Comparison of ENCODE assay signal across 32 mouse cellular contexts in genomic region chr2:68437920-68438319, GRCm38 (mm10). TPM values are rescaled to one million over a fixed set of nuclear protein-coding genes. Genes with fewer than 3 reads are reported as not detected.
DNase-seq lines count a peak whose midpoint lies in the region; ATAC-seq and TF ChIP-seq lines count a peak whose summit lies in the region.
"Had no signal": no experiment of that assay in that cellular context is flagged by ENCODE, and none has a peak within 500 bp of the region (broad histone marks: within the 10 kb centered on the region; RNA-seq: fewer than 3 reads in every experiment).

No protein-coding gene starts in this region.

- no peaks in the 10 kb centered on the region for H3K9me3 ChIP-seq in heart, embryonic 13.5 days
- no peaks in the 10 kb centered on the region for H3K9me3 ChIP-seq in heart, postnatal 0 days (replicated peaks; ENCODE audit: control insufficient read depth, low read length)
- no peaks in the 10 kb centered on the region for H3K9me3 ChIP-seq in intestine, postnatal 0 days (ENCODE audit: control insufficient read depth)
- H3K9me3 ChIP-seq: embryonic facial prominence, embryonic 10.5 days; embryonic facial prominence, embryonic 15.5 days; forebrain, embryonic 12.5 days; hindbrain, embryonic 10.5 days; hindbrain, embryonic 15.5 days; limb, embryonic 12.5 days; midbrain, embryonic 10.5 days; neural tube, embryonic 13.5 days had no signal

- no peak for TF ChIP-seq CTCF in heart, adult 2 months (IDR thresholded peaks at IDR 0.05)
- TF ChIP-seq CTCF in heart, postnatal 0 days (IDR thresholded peaks at IDR 0.05; ENCODE audit: low read depth): no peak
- TF ChIP-seq CTCF in intestine, postnatal 0 days (IDR thresholded peaks at IDR 0.05; ENCODE audit: low read depth): no peak

- H3K27me3 ChIP-seq in heart, embryonic 13.5 days (replicated peaks): no peaks in the 10 kb centered on the region
- no peaks in the 10 kb centered on the region for H3K27me3 ChIP-seq in heart, adult 2 months (ENCODE audit: control insufficient read depth, insufficient read depth, low read length)
- H3K27me3 ChIP-seq in heart, postnatal 0 days (ENCODE audit: control insufficient read depth, insufficient read depth, low read length): no peaks in the 10 kb centered on the region
- H3K27me3 ChIP-seq in intestine, postnatal 0 days (replicated peaks; ENCODE audit: control insufficient read depth, insufficient read depth, low read length): no peaks in the 10 kb centered on the region
- H3K27me3 ChIP-seq: embryonic facial prominence, embryonic 15.5 days; forebrain, embryonic 12.5 days; hindbrain, embryonic 15.5 days; limb, embryonic 12.5 days; neural tube, embryonic 13.5 days had no signal

- 23% methylated on average over 5 of the region's 5 CpGs for WGBS in heart, embryonic 13.5 days
- 20% methylated on average over 5 of the region's 5 CpGs for WGBS in heart, adult 2 months
- WGBS in heart, postnatal 0 days: 13% methylated on average over 5 of the region's 5 CpGs
- 40% methylated on average over 5 of the region's 5 CpGs for WGBS in intestine, postnatal 0 days

- H3K36me3 ChIP-seq in heart, embryonic 13.5 days: 0 out of 2 replicates have a peak, but pooled peaks cover 3% of the 10 kb centered on the region
- peaks cover 4% of the 10 kb centered on the region for H3K36me3 ChIP-seq in heart, adult 2 months (ENCODE audit: control insufficient read depth, insufficient read depth, low read length)
- H3K36me3 ChIP-seq in heart, postnatal 0 days (replicated peaks; ENCODE audit: control insufficient read depth, insufficient read depth, low read length): peaks cover 3% of the 10 kb centered on the region; the same call in 1 of the 2 replicates
- no peaks in the 10 kb centered on the region for H3K36me3 ChIP-seq in intestine, postnatal 0 days (ENCODE audit: control insufficient read depth, insufficient read depth)
- H3K36me3 ChIP-seq: embryonic facial prominence, embryonic 10.5 days; embryonic facial prominence, embryonic 15.5 days; forebrain, embryonic 12.5 days; hindbrain, embryonic 15.5 days; limb, embryonic 12.5 days; midbrain, embryonic 10.5 days had no signal

- peak overlapping the region; percentile 16; the same call in 1 of the 2 replicates for H3K9ac ChIP-seq in heart, embryonic 13.5 days
- no peak overlapping the region for H3K9ac ChIP-seq in heart, adult 2 months (ENCODE audit: low read depth, low read length)
- no peak overlapping the region for H3K9ac ChIP-seq in heart, postnatal 0 days (replicated peaks; ENCODE audit: low read depth, low read length)
- no peak overlapping the region for H3K9ac ChIP-seq in intestine, postnatal 0 days (ENCODE audit: low read depth, low read length)
- H3K9ac ChIP-seq: embryonic facial prominence, embryonic 15.5 days; forebrain, embryonic 12.5 days; forebrain, postnatal 0 days; hindbrain, embryonic 15.5 days; limb, embryonic 12.5 days; neural tube, embryonic 13.5 days had no signal

- peak overlapping the region; percentile 53 for H3K27ac ChIP-seq in heart, embryonic 13.5 days (replicated peaks)
- no peak overlapping the region for H3K27ac ChIP-seq in heart, adult 2 months
- H3K27ac ChIP-seq in heart, postnatal 0 days (ENCODE audit: low read depth): peak overlapping the region; percentile 30
- no peak overlapping the region for H3K27ac ChIP-seq in intestine, postnatal 0 days (ENCODE audit: low read depth, low read length)
- H3K27ac ChIP-seq: embryonic facial prominence, embryonic 10.5 days; embryonic facial prominence, embryonic 15.5 days; forebrain, embryonic 12.5 days; hindbrain, embryonic 10.5 days; hindbrain, embryonic 15.5 days; layer of hippocampus, adult 2 months; left cerebral cortex, adult 2 months; limb, embryonic 12.5 days; macrophage; midbrain, embryonic 10.5 days; neural tube, embryonic 13.5 days had no signal

- intact Hi-C loops in heart, adult 2 months (cut with DNase I): no loop called here

- no peak for TF ChIP-seq POLR2A in heart, adult 2 months (IDR thresholded peaks at IDR 0.05; ENCODE audit: insufficient read depth, low read depth, low read length)

- H3K79me2 ChIP-seq in heart, adult 2 months (replicated peaks; ENCODE audit: control insufficient read depth, insufficient read depth, low read length): no peaks in the 10 kb centered on the region

- H3K4me3 ChIP-seq in heart, embryonic 13.5 days: no peak overlapping the region
- H3K4me3 ChIP-seq in heart, adult 2 months: no peak overlapping the region
- no peak overlapping the region for H3K4me3 ChIP-seq in heart, postnatal 0 days (ENCODE audit: low read depth, low read length)
- no peak overlapping the region for H3K4me3 ChIP-seq in intestine, postnatal 0 days (ENCODE audit: low read depth, low read length)
- H3K4me3 ChIP-seq: embryonic facial prominence, embryonic 10.5 days; embryonic facial prominence, embryonic 15.5 days; forebrain, embryonic 12.5 days; hindbrain, embryonic 10.5 days; hindbrain, embryonic 15.5 days; layer of hippocampus, adult 2 months; left cerebral cortex, adult 2 months; limb, embryonic 12.5 days; midbrain, embryonic 10.5 days; myocyte; neural tube, embryonic 13.5 days had no signal

- no peak for DNase-seq in heart, adult 2 months
- DNase-seq in MEL-GATA-1-ER (ENCODE audit: extremely low read depth, low read depth): peak; percentile 10
- no peak for DNase-seq in heart, postnatal 0 days (ENCODE audit: low spot score)
- no peak for DNase-seq in ovary, postnatal 36 days (ENCODE audit: low spot score)
- DNase-seq in kidney, postnatal 10 days: no peak
- DNase-seq: adrenal gland, adult 2 months; adrenal gland, postnatal 36 days; B cell, adult 2 months; cerebellum, adult 18-20 months; cerebellum, postnatal 10 days; forebrain, postnatal 0 days; kidney, postnatal 25 days; lung, adult 2 months; lung, postnatal 10 days had no signal

- H3K4me1 ChIP-seq in heart, embryonic 13.5 days: peaks cover 96% of the 10 kb centered on the region
- peaks cover 19% of the 10 kb centered on the region for H3K4me1 ChIP-seq in heart, adult 2 months (ENCODE audit: control insufficient read depth, insufficient read depth, low read length)
- peaks cover 74% of the 10 kb centered on the region for H3K4me1 ChIP-seq in heart, postnatal 0 days (ENCODE audit: control insufficient read depth, insufficient read depth)
- peaks cover 6% of the 10 kb centered on the region; the same call in 1 of the 2 replicates for H3K4me1 ChIP-seq in intestine, postnatal 0 days (replicated peaks; ENCODE audit: control insufficient read depth, insufficient read depth, low read length)

- no peak for TF ChIP-seq EP300 in heart, adult 2 months (IDR thresholded peaks at IDR 0.05; ENCODE audit: insufficient read depth, low read depth, low read length)
- TF ChIP-seq EP300 in heart, postnatal 0 days (IDR thresholded peaks at IDR 0.05; ENCODE audit: low read depth): no peak

- no peak for ATAC-seq in heart, embryonic 13.5 days (ENCODE audit: extremely low read depth, insufficient number of reproducible peaks, low FRiP score, low TSS enrichment)
- ATAC-seq in common myeloid progenitor, adult 5-6 weeks (replicated peaks; ENCODE audit: low read depth, poor library complexity, severe bottlenecking): peak; percentile 70
- peak; percentile 31; the same call in 1 of the 2 replicates for ATAC-seq in heart, postnatal 0 days (ENCODE audit: insufficient read depth, low read depth)
- no peak for ATAC-seq in intestine, postnatal 0 days
- ATAC-seq: activated CD4-positive, CD25-positive, alpha-beta regulatory T cell, adult 4 months; forebrain, postnatal 0 days; inflammation-experienced regulatory T-cells, adult 6 months had no signal

- no peak overlapping the region for H3K4me2 ChIP-seq in heart, embryonic 13.5 days
- no peak overlapping the region for H3K4me2 ChIP-seq in heart, postnatal 0 days (ENCODE audit: low read depth, low read length)
- H3K4me2 ChIP-seq in intestine, postnatal 0 days (replicated peaks; ENCODE audit: low read depth): no peak overlapping the region
- H3K4me2 ChIP-seq: embryonic facial prominence, embryonic 15.5 days; forebrain, embryonic 12.5 days; hindbrain, embryonic 15.5 days; limb, embryonic 12.5 days; liver, embryonic 11.5 days; neural tube, embryonic 13.5 days had no signal

RNA-seq across cellular contexts. Expression of gene Stk39, which starts 34.1 kb away (rescaled TPM):
- 49.6 and 51.5 TPM in 2 replicates for polyA plus RNA-seq in heart, embryonic 13.5 days (2015; fragmentation: Nextera tagmentation; extraction: Ambion mirVana)
- 10 to 100 TPM; 80.9 to 85.2 TPM for total RNA-seq in heart, adult 2 months (2021)
- 26.4 and 34.2 TPM in 2 replicates for polyA plus RNA-seq in heart, adult 2 months (2012; rRNA removed)
- total RNA-seq in common myeloid progenitor, adult 5-6 weeks (2017): 1.4 and 3.9 TPM in 2 replicates
- total RNA-seq in heart, postnatal 0 days (2014; rRNA removed; ENCODE audit: low replicate concordance): 81.8 and 84.5 TPM in 2 replicates
- polyA plus RNA-seq in heart, postnatal 0 days (2015; fragmentation: Nextera tagmentation; extraction: Ambion mirVana): 83.9 and 93.2 TPM in 2 replicates
- polyA plus RNA-seq in intestine, postnatal 0 days (2015; fragmentation: Nextera tagmentation; extraction: Ambion mirVana): 10.1 and 16.6 TPM in 2 replicates

Comparison
In these comparisons a context has a peak if more than half of its experiments do, and no peak if none do; other contexts are left out.
1. ATAC-seq: peak in common myeloid progenitor, adult 5-6 weeks (single experiment) and heart, postnatal 0 days (single experiment); none in heart, embryonic 13.5 days (single experiment) and intestine, postnatal 0 days (single experiment).
2. H3K27ac ChIP-seq: peak in heart, embryonic 13.5 days (single experiment) and heart, postnatal 0 days (single experiment); none in heart, adult 2 months (single experiment) and intestine, postnatal 0 days (single experiment).